Mouse (Mus musculus) right cerebral cortex, postnatal 14 days (tissue): Measurements from ENCODE around the gene Myf6.

Experiments used
- DNase-seq: peaks from one replicate; pipeline ENCODE4 v3.0.0; 2022

The Myf6 gene

GRCm38 (mm10) chr10:107494568-107494967 is at the start of gene Myf6:
Gene Myf6, minus strand, starts transcription at chr10:107494737.
- DNase-seq = no peak

GRCm38 (mm10) chr10:107543026-107543425 is 48.5 kb upstream of the Myf6 start:
- DNase-seq = no peak

GRCm38 (mm10) chr10:107528758-107529157 is 34.2 kb upstream of the Myf6 start:
- no peak for DNase-seq

- no peak for DNase-seq
These were observed 24.7 kb upstream of the Myf6 start for GRCm38 (mm10) chr10:107519216-107519615.

GRCm38 (mm10) chr10:107516641-107517040 is 22.1 kb upstream of the Myf6 start:
- no peak for DNase-seq

GRCm38 (mm10) chr10:107514735-107515134 is 20.2 kb upstream of the Myf6 start:
- DNase-seq = no peak

- DNase-seq = no peak
These were observed 11.9 kb upstream of the Myf6 start for GRCm38 (mm10) chr10:107506397-107506796.

GRCm38 (mm10) chr10:107503430-107503829 is 8.9 kb upstream of the Myf6 start:
- no peak for DNase-seq

- DNase-seq = no peak
These were observed 7.7 kb upstream of the Myf6 start for GRCm38 (mm10) chr10:107502193-107502592.

GRCm38 (mm10) chr10:107499656-107500055 is 5.1 kb upstream of the Myf6 start:
- DNase-seq = no peak

GRCm38 (mm10) chr10:107496402-107496801 is 1.9 kb upstream of the Myf6 start:
- no peak for DNase-seq

- no peak for DNase-seq
These were observed 710 bp downstream of the Myf6 start for GRCm38 (mm10) chr10:107493580-107494474.

GRCm38 (mm10) chr10:107492867-107493579 is 1.5 kb downstream of the Myf6 start:
- no peak for DNase-seq

- no peak for DNase-seq
These were observed 5.8 kb downstream of the Myf6 start for GRCm38 (mm10) chr10:107488654-107489315.

- no peak for DNase-seq
These were observed 7.8 kb downstream of the Myf6 start for GRCm38 (mm10) chr10:107486770-107487169.

- DNase-seq = no peak
These were observed 8.7 kb downstream of the Myf6 start, which contains the start of gene Myf5 for GRCm38 (mm10) chr10:107485870-107486269. Gene Myf5, minus strand, starts transcription at chr10:107486134.

GRCm38 (mm10) chr10:107484050-107484449 is 10.5 kb downstream of the Myf6 start:
- DNase-seq = no peak

GRCm38 (mm10) chr10:107473497-107473896 is 21.0 kb downstream of the Myf6 start:
- DNase-seq = no peak

- DNase-seq = no peak
These were observed 22.8 kb downstream of the Myf6 start for GRCm38 (mm10) chr10:107471712-107472111.

GRCm38 (mm10) chr10:107467819-107468218 is 26.7 kb downstream of the Myf6 start:
- DNase-seq = no peak

GRCm38 (mm10) chr10:107449496-107450330 is 44.8 kb downstream of the Myf6 start:
- DNase-seq = no peak
